Mouse (Mus musculus) kidney, postnatal 25 days (tissue): ENCODE data around the gene Lct.
"Not testable (repeated sequence)": the region's sequence is repeated elsewhere in the genome, so short reads cannot be mapped to it uniquely, and the experiment has no call there.

ENCODE experiments used
- DNase-seq, 2 experiments: peaks; one replicate each; pipeline ENCODE4 v3.0.0; 2021; ENCODE audit warnings: mixed read lengths in 2 of 2

The Lct gene

DNA sequence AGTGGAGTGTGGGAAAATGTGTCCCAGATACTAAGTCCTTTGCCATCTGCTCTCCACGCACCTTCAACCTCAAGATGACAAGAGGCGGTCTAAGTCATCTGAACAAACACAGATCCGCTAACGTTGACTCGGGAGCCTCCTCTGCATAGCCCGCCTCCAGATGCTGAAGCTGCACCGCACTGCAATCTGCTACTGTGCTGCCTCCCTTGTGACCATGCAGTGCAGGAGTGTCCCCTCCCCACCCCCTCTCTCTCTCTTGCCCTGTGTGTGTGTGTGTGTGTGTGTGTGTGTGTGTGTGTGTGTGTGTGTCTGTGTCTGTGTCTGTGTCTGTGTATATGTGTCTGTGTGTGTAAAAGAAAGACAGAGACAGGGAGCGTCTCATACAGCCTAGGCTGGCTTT lies 32.8 kb downstream of the Lct start:
- DNase-seq = no peak

DNA sequence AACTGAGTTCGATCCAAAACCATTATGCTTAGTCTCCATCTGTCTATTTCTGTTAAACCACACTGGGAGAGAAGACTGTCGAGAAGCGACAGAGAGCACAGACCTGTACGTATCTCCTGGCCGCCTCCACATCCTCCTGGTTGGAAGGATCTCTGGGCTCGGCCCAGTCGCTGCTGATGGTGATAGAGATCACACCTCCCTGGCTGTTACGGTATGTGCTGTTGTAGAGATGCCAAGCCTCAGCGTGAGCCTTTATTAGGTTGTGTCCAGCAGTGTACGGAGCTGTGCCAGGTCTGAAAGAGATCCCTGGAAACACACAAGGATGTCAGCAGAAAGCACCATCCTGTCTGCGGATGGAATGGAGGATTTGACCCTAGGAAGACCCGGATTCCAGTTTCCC lies 34.6 kb downstream of the Lct start:
- DNase-seq = no peak

DNA sequence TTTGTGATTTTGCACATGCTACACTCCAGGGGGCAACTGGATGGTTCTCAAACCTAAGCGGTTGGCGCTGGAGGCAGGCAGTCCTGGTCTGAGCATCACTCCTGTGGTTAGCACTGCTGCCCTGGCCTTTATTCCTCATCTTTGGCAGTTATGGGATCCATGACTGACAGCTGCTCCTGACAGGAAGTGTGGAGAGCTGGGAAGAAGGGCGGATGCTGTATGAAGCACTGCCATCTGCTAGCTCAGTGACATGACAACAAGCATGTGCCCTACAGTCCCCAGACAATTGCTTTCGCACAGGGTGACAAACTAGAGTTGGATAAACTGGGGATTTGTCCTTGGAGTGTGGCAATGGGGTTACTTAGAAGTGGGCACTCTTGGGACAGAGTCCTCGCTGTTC lies 37.8 kb downstream of the Lct start:
- DNase-seq = no peak

DNA sequence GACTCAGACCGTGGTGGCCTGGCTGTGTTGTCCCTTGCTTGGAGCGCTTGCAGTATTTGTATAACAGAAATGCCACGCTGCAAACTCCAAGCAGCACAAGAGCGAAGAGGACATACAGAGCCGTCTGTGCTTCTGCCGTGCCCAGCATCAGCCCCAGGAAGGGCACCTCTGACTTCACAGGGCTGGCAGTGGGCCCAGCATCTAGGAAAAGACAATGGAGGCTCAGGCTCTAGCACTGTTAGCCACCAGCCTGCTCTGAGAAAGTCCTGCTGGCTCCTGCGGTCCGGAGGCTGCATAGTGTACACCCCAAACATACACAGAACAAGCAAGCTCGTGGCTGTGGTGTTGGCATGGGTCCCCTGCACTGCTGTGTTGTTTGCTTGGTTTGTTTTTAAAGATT lies 43.0 kb downstream of the Lct start:
- DNase-seq = no peak

DNA sequence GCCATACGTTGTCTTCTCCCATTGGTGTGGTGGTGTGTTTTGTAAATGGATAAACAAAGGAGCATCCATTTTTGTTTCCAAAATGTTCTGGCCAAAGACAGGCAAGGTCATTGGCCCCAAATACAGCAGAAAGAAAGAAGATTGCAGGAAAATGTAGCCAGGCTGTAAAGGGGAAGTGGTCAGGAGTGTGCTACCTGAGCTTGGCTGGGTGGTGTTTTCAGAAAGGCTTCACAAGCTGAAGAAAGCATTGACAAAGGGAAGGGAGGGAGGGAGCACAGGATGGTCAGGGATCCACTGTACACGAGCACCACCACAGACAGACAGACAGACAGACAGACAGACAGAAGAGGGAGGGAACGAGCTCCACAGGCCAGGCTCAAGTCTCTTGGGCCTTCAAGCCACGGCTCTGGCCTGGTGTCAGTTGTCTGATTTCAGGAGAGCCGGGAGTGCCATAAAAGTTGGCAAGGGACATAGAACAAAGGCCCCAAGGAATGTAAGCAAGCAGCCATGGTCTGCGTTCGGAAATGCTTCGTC lies 43.9 kb downstream of the Lct start:
- DNase-seq = peak in 1 of 2 experiments; percentile 16

DNA sequence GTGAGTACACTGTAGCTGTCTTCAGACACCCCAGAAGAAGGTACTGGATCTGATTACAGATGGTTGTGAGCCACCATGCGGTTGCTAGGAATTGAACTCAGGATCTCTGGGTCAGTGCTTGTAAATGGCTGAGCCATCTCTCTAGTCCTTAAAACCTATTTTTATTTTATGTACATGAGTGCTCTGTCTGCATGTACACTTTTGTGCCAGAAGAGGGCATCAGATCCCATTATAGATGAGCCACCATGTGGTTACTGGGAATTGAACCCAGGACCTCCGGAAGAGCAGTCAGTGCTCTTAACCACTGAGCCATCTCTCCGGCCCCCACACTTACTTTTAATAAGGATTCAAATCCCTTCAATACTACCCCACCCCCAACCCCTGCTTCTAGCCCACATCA lies 45.2 kb downstream of the Lct start:
- DNase-seq = no peak

DNA sequence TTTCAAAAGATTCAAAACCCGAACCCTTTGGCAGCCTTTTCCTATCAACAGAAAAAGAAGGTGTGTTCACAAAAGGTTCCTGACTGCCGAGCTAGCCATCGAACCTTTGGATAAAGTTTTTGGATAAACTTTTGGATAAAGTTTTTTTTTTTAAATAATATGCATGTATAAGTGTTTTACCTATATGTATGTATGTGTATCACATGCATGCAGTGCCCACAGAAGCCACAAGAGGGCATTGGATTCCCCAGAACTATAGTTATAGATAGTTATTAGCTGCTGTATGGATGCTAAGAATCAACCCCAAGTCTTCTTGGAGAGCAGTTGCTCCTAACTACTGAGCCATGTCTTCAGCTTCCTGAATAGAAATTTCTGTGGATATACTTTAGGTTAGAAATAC lies 46.4 kb downstream of the Lct start:
- DNase-seq = peak in 1 of 2 experiments; percentile 14

DNA sequence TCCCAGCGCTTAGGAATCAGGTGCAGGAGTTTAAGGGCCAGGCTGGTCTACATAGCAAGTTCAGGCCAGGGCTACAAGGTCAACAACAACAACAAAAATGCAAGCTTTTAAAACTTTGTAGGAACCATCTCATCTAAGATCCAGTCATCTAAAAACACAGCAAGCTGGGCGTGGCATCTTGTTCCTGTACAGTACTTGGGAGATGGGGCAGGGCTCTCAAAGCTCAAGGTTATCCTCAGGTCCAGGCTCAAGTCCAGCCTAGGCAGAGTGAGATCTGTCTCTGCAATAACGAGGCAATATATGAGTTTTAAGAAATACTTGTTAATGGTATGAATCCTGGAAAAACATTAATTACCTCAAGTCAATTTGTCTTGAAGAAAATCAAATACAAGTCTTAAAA lies 49.6 kb downstream of the Lct start:
- DNase-seq = no peak

DNA sequence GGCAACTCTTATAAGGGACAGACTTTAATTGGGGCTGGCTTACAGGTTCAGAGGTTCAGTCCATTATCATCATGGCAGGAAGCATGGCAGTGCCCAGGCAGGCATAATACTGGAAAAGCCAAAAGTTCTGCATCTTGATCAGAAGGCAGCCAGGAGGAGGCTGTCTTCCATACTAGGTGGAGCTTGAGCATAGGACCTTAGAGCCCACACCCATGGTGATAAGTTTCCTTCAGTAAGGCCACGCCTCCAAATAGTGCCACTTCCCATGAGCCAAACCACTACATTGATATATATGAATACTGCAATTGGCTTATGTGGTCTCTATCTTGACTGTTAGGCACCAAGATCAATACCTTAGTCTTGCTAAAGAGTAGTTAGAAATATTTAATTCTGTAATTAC lies 52.2 kb downstream of the Lct start:
- no peak for DNase-seq

DNA sequence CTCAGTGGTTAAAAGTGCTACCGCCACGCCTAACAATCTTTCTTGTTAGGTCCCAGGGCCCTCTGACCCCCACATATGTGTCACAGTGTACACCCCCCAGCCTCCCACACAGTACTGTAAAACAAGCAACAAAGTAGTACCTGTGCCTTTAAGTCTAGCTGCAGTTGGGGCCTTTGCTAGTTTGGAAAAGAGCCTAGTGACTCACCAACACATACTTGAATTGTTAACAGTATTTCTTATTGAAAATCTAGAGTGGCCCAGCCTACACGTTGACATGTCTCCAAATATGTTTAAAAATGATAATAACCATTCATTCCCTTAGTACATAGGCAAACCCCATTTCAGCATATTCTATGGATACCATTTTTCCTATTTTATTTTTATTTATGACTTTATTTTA lies 57.4 kb downstream of the Lct start:
- no peak for DNase-seq

DNA sequence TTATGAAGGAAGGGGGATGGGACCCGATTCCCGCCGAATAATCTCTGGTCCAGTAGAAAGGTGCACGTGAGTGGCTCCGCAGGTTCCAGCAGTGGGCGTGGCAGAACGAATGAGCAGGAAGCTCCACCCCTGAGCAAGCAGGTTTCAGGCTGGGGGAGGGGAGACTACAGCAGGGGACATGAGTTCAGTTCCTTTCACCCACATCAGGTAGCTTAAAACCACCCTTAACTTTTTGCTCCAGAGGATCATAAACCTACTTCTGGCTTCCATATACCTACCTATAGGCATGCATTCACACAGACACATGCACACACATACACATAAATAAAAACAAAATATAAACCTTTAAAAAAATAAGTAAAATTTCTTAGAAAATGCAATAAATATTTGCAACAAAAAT lies 61.1 kb downstream of the Lct start:
- DNase-seq = not testable (repeated sequence)

DNA sequence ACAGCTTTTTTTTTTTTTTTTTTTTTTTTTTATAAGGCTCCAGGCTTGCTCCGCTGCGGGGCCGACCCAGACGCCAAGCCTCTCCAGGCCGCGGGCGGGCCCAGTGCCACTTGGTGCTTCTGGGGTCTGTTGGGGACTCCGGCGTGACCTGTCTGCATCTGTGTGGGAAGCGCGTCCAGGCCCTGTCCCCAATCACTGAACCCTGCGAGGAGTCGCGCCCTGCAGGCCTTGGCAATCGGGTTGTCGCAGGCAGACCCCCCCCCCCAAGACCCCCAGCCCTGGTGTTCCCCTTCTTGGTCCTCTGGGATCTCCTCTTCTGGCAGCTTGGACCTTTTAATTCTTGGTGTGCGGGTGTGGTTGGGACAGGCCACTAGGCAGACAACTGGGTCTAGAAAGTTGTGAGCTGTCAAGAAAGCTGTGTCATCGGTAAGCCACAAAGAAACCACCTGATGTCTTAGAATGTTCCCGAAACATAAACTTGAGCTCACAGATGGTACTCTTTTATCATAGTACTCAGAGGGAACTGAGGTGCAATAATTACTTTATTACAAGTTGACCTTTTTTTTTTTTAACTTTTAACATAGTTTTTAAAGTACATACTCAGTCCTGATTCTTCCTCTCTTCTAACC lies 83.3 kb downstream of the Lct start:
- no peak for DNase-seq

DNA sequence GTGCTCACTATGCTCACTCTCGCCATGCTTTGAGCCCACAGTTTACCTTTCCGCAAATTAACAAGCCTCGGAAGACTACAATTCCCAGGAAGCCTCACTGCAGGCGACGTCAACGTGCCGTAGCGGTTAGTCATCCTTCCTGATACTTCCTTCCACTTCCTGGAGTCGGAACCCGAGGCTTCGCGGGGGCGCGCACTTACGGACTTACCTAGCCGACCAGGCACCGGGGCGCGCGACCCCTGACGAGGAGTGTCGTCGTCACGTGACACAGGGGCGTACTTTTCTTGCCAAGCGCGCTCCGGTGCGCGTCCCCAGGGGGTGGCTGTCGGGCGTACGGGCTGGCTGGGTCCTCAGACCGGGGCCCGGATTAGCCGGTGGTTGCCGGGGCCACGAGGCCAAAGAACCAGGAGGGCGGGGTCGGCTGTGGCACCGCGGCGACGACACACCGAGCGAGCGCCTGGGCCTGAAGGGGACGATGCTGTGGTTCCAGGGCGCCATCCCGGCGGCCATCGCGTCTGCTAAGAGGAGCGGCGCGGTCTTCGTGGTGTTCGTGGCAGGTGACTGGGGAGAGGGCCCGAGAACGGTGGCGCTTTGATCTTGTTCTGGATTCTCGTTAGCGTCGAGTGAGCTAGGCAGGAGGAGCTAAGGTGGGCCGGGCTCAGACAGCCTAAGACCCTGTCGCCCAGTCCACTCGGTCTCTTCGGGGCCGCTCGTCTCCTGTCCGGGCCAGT lies 84.0 kb downstream of the Lct start:
- DNase-seq = peak; percentile 97 to 99

DNA sequence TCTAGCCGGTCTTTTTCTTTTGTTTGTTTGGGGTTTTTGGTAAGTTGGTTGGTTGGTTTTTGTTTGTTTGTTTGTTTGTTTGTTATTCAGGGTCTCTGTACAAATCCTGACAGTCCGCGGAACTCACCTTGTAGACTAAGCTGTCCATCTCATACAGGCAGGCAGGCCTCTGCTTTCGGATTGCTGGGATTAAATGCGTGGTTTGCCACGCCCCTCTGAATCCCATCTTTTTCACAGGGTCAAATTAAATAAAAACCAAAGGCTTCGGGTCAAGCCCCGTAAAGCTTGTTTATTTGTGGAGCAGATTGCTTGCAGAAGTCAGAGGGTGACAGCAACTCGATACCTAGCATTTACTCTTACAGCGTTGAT lies 84.5 kb downstream of the Lct start, which contains the start of gene Ubxn4:
TSS of gene Ubxn4 (plus strand) at position 338 of the 369 bp plus-strand sequence.
- peak in 1 of 2 experiments; percentile 41 for DNase-seq

DNA sequence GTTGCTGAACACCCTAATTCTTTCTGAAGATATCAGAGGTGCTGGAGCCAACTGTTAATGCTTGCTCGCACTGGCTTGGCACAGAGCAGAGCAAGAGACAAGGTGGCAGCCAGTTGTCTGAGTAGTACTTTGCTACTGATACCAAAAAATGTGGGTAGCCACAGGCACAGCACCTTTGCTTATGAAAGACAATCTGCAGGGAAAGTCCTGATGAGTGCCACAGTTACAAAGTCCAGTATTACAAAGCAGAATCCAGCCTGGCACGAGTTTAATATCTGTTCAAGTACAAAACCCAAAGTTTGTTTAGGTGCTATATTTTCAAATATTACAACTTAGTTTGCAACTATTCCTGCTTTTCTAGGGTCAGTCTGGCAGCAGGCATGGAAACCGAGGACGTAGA lies 92.9 kb downstream of the Lct start:
- DNase-seq = peak in 1 of 2 experiments; percentile 31
